Mouse (Mus musculus): ENCODE measurements around the gene Mcoln2. TPM values are rescaled to one million over a fixed set of nuclear protein-coding genes. Genes with fewer than 3 reads are reported as not detected.

The Mcoln2 gene
- 0.41 and 0.62 TPM in 2 replicates for polyA plus RNA-seq (2016; fragmentation: Nextera tagmentation; extraction: Ambion mirVana)

DNA sequence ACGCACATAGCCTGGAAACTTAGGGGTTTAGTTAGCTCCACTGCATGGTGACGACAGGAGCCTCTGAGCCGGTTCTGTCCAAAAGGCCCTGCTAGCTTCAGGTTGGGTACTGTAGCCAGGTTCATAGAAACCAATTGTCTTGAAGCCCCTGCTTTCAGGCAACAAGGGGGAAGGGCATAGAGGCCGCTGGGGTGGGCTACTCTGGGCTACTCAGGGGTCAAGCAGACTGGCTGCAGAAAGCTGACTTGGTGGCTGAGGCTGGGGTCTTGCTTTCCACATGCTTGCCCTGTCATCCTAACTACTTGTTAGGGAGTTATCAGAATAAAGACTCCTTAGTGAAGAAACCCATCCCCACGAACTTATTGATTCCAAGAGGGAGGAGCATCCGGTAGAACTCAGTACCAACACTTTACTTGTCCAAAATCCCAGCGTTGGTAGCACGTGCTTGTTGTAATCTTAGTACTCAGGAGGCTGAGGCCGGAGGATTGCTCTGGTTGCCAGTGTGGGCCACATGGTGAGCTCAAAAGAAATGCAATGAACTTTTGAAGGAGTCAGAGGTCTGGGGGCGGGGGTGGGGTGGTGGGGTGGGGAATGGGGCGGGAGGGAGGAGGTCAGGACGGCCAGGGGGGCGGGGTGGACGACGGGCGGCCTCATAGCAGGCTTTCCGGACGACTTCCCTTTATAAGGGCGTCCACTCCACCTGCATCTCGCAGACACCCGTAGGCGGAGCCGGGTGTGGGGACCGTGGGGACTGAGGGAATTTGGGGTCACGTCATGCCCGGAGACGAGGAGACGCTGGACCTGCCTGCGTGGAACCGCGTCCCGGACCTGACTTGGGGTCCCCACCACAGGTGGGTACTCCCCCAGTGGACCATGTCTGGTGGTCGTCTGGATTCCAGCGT is at the start of gene Mcoln2:
Mcoln2 (plus strand) TSS at position 678 of the 902 bp plus-strand sequence.
- Histone ChIP-seq H3K36me3 (no peaks in the 10 kb centered on the region), H3K27me3 (ENCODE audit: insufficient read depth, poor library complexity, severe bottlenecking) (peaks cover 51% of the 10 kb centered on the region), H3K4me3 (peak within 1 kb of the TSS; percentile 61), H3K27ac (peak within 1 kb of the TSS; percentile 53; the same call in 1 of the 2 replicates), H3K9me3 (no peaks in the 10 kb centered on the region), H3K4me1 (replicated peaks) (peaks cover 25% of the 10 kb centered on the region)
- 12% methylated on average over 33 of the region's 34 CpGs for WGBS
- no peak for DNase-seq (ENCODE audit: low spot score)

DNA sequence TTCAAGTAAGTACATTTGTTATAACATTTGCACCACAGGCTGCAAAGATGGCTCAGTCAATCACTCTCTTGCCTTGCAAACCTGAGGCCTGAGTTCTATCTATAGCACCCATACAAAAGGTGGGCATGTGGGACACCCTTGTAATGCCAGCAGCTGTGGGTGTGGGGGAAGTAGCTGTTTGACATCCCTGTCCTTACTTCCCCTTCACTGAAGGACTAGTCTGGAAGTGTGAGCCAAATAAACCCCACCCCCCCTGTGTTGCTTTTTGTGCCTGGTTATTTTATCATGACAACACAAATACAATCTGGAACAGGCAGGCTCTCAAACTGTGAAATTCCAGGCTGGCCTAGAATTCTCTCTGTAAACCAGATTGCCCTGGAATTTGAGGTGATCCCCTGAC is 49.7 kb upstream of the Mcoln2 start:
- H3K4me1 ChIP-seq (replicated peaks), result no peaks in the 10 kb centered on the region
- no peak overlapping the region for H3K4me3 ChIP-seq
- H3K36me3 ChIP-seq, result no peaks in the 10 kb centered on the region
- H3K27ac ChIP-seq, result no peak overlapping the region
- DNase-seq (ENCODE audit: low spot score), result no peak
- H3K27me3 ChIP-seq (ENCODE audit: insufficient read depth, poor library complexity, severe bottlenecking), result no peaks in the 10 kb centered on the region
- 0 out of 2 replicates have a peak, but pooled peaks cover 4% of the 10 kb centered on the region for H3K9me3 ChIP-seq

DNA sequence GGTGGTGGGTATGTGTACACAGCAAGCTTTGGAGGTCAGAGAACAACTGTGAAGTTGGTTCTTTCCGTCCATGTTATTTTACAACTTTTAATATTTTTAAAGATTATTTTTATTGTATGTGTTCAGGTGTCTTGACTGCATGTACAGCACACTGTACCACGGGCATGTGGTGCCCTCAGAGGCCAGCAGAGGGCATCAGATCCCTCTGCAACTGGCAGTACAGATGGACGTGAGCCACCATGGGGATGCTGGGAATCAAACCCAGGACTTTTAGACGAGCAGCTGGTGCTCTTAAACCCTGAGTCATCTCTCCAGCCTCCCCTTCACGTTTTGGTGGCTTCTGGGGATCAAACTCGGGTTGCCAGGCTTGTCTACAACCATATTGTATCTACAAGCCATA is 47.6 kb upstream of the Mcoln2 start:
- H3K36me3 ChIP-seq, result no peaks in the 10 kb centered on the region
- no peak overlapping the region for H3K27ac ChIP-seq
- H3K4me1 ChIP-seq (replicated peaks), result no peaks in the 10 kb centered on the region; the same call in 1 of the 2 replicates
- no peak for DNase-seq (ENCODE audit: low spot score)
- WGBS, result 57% methylated on average over 6 of the region's 6 CpGs
- H3K4me3 ChIP-seq, result no peak overlapping the region
- peaks cover 8% of the 10 kb centered on the region; the same call in 1 of the 2 replicates for H3K9me3 ChIP-seq
- H3K27me3 ChIP-seq (ENCODE audit: insufficient read depth, poor library complexity, severe bottlenecking), result peaks cover 7% of the 10 kb centered on the region; the same call in 1 of the 2 replicates

DNA sequence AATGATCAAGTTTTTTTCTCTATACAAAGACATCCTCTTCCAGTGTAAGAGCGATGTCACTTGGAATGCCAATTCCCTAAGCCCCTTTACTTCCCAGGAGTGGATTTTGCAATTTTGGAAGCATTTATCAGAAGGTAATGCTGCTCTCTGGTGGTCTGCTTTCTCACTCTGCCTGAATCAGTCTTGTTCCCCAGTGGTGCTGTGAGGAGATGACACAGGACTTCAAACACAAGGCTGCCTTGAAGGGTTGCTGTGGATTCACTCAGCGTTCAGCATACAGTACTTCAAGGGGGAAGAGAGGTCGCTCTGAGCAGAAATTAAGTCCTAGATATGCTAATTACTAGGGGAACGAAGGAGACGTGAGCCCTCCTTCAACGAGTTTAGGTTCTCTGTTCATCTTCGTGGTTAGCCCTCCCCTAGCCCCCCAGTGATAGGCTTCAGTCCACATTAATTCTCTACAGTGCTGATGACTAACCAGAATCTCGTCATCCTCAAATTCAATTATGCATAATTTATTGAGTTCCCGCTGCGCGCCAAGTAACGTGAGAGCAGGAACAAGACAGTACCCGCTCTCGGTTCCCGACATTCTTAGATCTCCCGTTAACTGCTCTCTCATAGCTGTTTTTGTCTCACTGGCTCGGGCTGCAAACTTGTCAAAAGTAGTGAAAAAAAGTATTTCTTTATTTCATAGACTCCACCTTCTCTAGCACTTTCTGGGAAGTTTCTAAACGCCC is 42.4 kb upstream of the Mcoln2 start:
- peak overlapping the region; percentile 55 for H3K4me3 ChIP-seq
- DNase-seq (ENCODE audit: low spot score), result peak; percentile 45
- H3K27ac ChIP-seq, result no peak overlapping the region
- H3K27me3 ChIP-seq (ENCODE audit: insufficient read depth, poor library complexity, severe bottlenecking), result peaks cover 10% of the 10 kb centered on the region
- no peaks in the 10 kb centered on the region for H3K36me3 ChIP-seq
- peaks cover 4% of the 10 kb centered on the region; the same call in 1 of the 2 replicates for H3K9me3 ChIP-seq
- WGBS, result 5% methylated on average over 18 of the region's 18 CpGs
- peaks cover 3% of the 10 kb centered on the region; the same call in 1 of the 2 replicates for H3K4me1 ChIP-seq (replicated peaks)

DNA sequence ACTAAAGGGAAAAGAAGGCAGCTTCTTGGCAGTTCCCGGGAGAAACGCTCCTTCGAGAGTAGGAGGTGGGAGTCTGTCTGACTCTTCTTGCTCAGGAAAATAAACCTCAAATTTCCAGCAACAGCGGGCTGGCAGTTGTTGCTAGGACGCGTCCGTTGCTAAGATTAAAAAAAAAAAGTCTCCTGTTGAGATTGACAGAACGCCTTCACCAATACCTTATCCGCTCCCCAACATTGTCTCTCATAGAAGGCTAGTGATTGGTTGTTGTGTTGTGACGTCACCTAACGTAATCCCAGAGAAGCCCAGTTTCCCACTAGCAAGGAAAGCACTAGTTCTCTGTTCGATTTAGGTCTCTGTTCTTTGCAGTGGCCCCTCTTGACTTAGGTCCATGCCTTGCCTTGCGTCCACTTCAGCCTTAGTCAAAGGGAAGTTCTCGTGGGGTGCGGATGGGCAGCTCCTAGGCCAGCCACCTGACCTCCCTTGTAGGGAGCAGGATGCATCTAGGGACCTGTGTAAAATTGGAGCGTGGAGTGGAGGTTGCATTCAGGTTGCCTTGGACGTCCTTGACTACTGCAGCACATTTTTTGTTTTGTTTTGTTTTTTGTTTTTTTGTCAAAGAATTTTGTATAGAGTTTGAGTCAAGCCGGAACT is 41.6 kb upstream of the Mcoln2 start, which contains the start of gene Wdr63:
Wdr63 (minus strand) TSS at position 210 of the 651 bp plus-strand sequence.
- peak; percentile 70 for DNase-seq (ENCODE audit: low spot score)
- WGBS, result 12% methylated on average over 18 of the region's 18 CpGs
- Histone ChIP-seq H3K36me3 (no peaks in the 10 kb centered on the region), H3K27ac (peak within 1 kb of the TSS; percentile 71), H3K4me3 (peak within 1 kb of the TSS; percentile 55), H3K4me1 (replicated peaks) (peaks cover 3% of the 10 kb centered on the region; the same call in 1 of the 2 replicates), H3K9me3 (peaks cover 4% of the 10 kb centered on the region; the same call in 1 of the 2 replicates), H3K27me3 (ENCODE audit: insufficient read depth, poor library complexity, severe bottlenecking) (peaks cover 10% of the 10 kb centered on the region)

DNA sequence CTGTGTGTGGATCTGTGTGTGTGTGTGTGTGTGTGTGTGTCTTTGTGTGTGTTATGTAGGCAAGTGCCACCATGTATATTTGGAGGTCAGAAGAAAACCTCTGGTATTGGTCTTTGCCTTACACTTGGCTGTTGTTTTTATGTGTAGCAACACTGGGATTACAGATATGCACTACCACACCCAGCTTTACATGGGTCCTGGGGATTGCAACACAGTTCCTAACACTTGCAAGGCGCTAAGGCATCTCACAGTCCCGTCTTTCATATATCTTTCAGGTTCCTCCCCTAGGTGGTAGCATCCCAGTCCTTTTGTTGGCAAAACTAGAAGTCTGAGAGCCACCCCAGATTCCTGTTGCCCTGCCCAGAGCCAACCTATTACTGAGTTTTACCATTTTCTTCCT is 40.7 kb upstream of the Mcoln2 start:
- WGBS, result 78% methylated on average over 2 of the region's 2 CpGs

DNA sequence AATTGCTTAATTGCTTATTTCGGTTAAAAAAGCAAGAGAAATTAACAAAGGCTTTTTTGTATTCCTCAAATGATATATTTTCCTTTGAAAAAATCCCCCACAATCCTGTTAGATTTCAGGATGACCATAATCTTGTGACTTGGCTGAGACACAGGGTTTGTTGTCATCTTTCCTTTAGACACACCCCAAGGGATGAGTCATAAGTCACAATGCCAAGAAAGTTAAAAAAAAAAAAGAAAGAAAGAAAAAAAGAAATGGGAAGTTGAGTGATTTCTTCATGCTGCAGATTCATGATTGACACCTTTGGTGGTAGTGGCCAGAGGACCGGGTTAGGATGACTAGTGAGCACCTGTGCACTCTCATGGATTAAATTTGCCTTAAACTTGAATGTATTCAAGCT is 39.3 kb upstream of the Mcoln2 start:
- Histone ChIP-seq H3K9me3 (peaks cover 4% of the 10 kb centered on the region; the same call in 1 of the 2 replicates), H3K36me3 (no peaks in the 10 kb centered on the region), H3K4me1 (replicated peaks) (peaks cover 3% of the 10 kb centered on the region; the same call in 1 of the 2 replicates), H3K27ac (no peak overlapping the region), H3K27me3 (ENCODE audit: insufficient read depth, poor library complexity, severe bottlenecking) (peaks cover 12% of the 10 kb centered on the region), H3K4me3 (no peak overlapping the region)
- WGBS, result 81% methylated on average over 2 of the region's 2 CpGs
- DNase-seq (ENCODE audit: low spot score), result no peak

More for the DNA sequence above, 40.7 kb upstream of the Mcoln2 start:
- Histone ChIP-seq H3K4me1 (replicated peaks) (peaks cover 3% of the 10 kb centered on the region; the same call in 1 of the 2 replicates), H3K9me3 (peaks cover 4% of the 10 kb centered on the region; the same call in 1 of the 2 replicates), H3K27me3 (ENCODE audit: insufficient read depth, poor library complexity, severe bottlenecking) (peaks cover 10% of the 10 kb centered on the region), H3K36me3 (no peaks in the 10 kb centered on the region), H3K4me3 (no peak overlapping the region), H3K27ac (no peak overlapping the region)
- DNase-seq (ENCODE audit: low spot score), result no peak

DNA sequence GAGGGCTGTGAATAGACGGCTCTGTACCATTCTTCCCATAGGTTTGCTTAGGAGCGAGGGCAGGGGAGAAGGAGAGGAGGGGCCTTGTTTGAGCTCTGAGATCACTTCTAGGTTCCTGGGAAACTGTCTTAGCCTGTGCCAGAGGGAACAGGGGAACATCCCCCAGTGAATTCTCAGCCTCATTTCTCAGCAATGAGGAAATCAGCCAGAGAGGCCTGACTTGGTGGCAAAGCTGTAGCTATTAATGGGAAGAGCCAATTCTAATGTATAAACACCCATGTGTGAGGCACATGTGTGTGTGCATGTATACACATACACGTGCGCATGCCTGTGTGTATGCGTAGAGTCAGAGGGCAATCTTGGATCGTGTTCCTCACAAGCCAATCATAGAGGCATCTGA is 38.7 kb upstream of the Mcoln2 start:
- no peak overlapping the region for H3K4me3 ChIP-seq
- H3K4me1 ChIP-seq (replicated peaks), result peaks cover 3% of the 10 kb centered on the region; the same call in 1 of the 2 replicates
- peaks cover 4% of the 10 kb centered on the region; the same call in 1 of the 2 replicates for H3K9me3 ChIP-seq
- peaks cover 13% of the 10 kb centered on the region for H3K27me3 ChIP-seq (ENCODE audit: insufficient read depth, poor library complexity, severe bottlenecking)
- no peak for DNase-seq (ENCODE audit: low spot score)
- 69% methylated on average over 6 of the region's 6 CpGs for WGBS
- no peak overlapping the region for H3K27ac ChIP-seq
- H3K36me3 ChIP-seq, result no peaks in the 10 kb centered on the region

DNA sequence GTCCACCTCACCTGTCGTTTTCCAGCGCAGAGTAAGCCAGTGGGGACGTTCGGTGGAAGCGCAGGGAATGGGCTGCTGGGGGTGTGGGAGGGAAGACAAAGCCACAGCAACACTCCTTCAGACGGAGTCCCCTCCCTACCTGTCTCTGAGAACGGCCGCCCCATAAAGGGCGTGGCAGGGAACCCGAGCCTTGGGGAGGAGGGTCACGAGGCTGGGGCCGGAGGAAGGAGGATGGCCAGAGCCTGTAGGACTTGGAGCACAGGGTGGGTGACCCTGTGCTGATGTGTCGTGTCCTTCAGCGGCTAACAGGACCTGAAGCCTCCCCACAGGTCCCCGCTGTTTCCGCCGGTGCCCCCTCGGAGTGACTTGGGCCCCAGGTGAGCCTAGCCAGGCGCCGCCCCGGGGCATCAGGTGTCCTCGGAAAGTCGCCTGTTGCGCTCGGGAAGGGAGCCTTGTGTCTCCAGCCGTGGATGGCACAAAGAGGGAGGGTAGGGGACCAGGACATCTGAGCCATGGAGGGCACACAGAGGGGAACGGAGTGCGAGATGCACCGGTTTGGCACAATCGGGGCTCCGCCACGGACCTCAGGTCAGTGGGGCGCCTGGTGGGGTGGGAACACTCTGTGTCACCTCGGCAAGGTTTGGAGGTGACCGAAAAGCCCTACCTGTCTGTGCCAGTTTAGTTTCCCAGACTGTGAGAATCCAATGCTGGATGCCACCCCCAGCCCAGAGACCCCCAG is 32.2 kb upstream of the Mcoln2 start, which contains the start of gene Mcoln3:
Mcoln3 (plus strand) TSS at position 193 of the 739 bp plus-strand sequence.
- no peak for DNase-seq (ENCODE audit: low spot score)
- Histone ChIP-seq H3K27ac (no peak within 1 kb of the TSS), H3K9me3 (no peaks in the 10 kb centered on the region), H3K36me3 (no peaks in the 10 kb centered on the region), H3K4me3 (peak within 1 kb of the TSS; percentile 36), H3K27me3 (ENCODE audit: insufficient read depth, poor library complexity, severe bottlenecking) (peaks cover 44% of the 10 kb centered on the region), H3K4me1 (replicated peaks) (peaks cover 21% of the 10 kb centered on the region)
- 10% methylated on average over 35 of the region's 35 CpGs for WGBS

DNA sequence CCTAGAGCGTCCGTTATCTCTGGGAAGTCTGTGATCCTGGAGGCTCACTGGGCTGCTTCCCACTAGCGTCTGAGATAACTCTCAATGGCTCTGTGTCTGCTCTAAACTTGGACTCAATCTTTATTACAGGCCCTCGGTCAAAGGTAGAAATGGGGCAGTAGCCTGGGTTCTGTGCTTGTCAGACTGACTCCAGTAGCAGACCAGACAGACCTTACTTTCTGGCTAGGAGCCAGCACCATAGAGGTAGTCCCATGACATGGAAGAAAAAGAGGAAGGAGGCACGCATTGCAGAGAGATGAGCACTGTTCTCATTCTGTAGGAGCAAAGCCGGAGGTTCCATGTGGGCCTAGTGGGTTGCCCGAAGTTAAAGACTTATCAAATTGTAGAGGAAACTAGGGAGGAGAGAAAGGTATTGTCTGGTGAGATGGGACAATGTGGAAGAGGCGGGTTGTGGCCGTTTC is 31.6 kb upstream of the Mcoln2 start:
- Histone ChIP-seq H3K27ac (no peak overlapping the region), H3K4me1 (replicated peaks) (peaks cover 24% of the 10 kb centered on the region), H3K9me3 (no peaks in the 10 kb centered on the region), H3K27me3 (ENCODE audit: insufficient read depth, poor library complexity, severe bottlenecking) (peaks cover 44% of the 10 kb centered on the region), H3K4me3 (peak overlapping the region; percentile 36; the same call in 1 of the 2 replicates), H3K36me3 (no peaks in the 10 kb centered on the region)
- WGBS, result 59% methylated on average over 9 of the region's 9 CpGs
- no peak for DNase-seq (ENCODE audit: low spot score)

DNA sequence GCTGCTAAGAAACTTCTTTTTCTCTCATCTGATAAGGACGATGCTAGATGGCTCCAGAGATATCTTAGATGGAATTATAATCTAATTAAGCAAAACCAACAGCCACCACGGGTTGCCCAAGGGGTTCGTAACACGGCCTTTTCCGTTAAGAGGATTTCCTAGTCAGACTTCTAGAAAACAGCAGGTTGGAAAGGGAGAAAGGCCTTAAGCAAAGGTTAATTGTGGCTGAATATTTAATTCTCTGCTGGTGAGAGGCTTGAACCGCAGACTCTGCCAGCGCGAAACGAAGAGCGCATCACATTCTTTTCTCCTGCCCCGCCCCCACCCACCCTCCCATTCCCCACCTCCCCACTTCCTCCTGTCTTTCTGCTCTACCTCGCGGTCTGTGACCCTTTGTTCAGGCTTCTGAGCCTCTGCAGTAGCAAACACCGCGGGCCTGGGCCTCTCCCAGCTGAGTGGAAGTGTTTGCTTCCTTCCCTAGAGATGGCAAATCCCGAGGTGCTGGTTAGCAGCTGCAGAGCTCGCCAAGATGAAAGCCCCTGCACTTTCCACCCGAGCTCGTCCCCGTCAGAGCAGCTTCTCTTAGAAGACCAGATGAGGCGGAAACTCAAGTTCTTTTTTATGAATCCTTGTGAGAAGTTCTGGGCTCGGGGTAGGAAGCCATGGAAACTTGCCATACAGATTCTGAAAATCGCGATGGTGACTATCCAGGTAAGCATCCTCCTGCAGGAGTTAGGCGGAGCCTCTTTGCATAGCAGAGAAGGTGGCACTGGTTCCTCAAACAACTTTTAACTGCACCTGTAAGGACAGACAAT is 28.1 kb upstream of the Mcoln2 start:
- H3K4me1 ChIP-seq (replicated peaks), result peaks cover 30% of the 10 kb centered on the region
- H3K27me3 ChIP-seq (ENCODE audit: insufficient read depth, poor library complexity, severe bottlenecking), result peaks cover 37% of the 10 kb centered on the region
- no peaks in the 10 kb centered on the region for H3K36me3 ChIP-seq
- H3K4me3 ChIP-seq, result peak overlapping the region; percentile 46
- peak overlapping the region; percentile 86 for H3K27ac ChIP-seq
- 9% methylated on average over 25 of the region's 25 CpGs for WGBS
- DNase-seq (ENCODE audit: low spot score), result peak; percentile 67
- no peaks in the 10 kb centered on the region for H3K9me3 ChIP-seq
